Mouse (Mus musculus) hindbrain, embryonic 12.5 days (tissue): ENCODE data around the gene Dtymk. TPM values are rescaled to one million over a fixed set of nuclear protein-coding genes. Genes with fewer than 3 reads are reported as not detected.
"Not testable (repeated sequence)": the region's sequence is repeated elsewhere in the genome, so short reads cannot be mapped to it uniquely, and the experiment has no call there.

Source experiments
- ATAC-seq: fragments of 200-750 bp; cut with Nextera tagmentation; 2 replicates; pipeline ENCODE4 v1.8.0; 2017; ENCODE audit warnings: moderate TSS enrichment; ENCODE audit not compliant: low FRiP score
- H3K27ac ChIP-seq: fragments of 300-500 bp; sonication (generic); 2 replicates; pipeline ENCODE4 v1.5.1; 2016; ENCODE audit warnings: mild to moderate bottlenecking
- H3K27me3 ChIP-seq: fragments of 300-500 bp; sonication (generic); 2 replicates; pipeline ENCODE4 v1.6.1; 2016; ENCODE audit warnings: mild to moderate bottlenecking
- H3K36me3 ChIP-seq: fragments of 300-500 bp; sonication (generic); 2 replicates; pipeline ENCODE4 v1.6.1; 2016; ENCODE audit warnings: mild to moderate bottlenecking
- H3K4me1 ChIP-seq: fragments of 300-500 bp; sonication (generic); 2 replicates; pipeline ENCODE4 v1.6.1; 2016
- H3K4me2 ChIP-seq: fragments of 300-500 bp; sonication (generic); replicated peaks from 2 replicates; pipeline ENCODE4 v1.6.1; 2016; ENCODE audit warnings: mild to moderate bottlenecking
- H3K4me3 ChIP-seq: fragments of 300-500 bp; sonication (generic); 2 replicates; pipeline ENCODE4 v1.5.1; 2016; ENCODE audit warnings: mild to moderate bottlenecking
- H3K9ac ChIP-seq: fragments of 300-500 bp; sonication (generic); 2 replicates; pipeline ENCODE4 v1.6.1; 2016; ENCODE audit warnings: mild to moderate bottlenecking, moderate library complexity
- H3K9me3 ChIP-seq: fragments of 300-500 bp; sonication (generic); replicated peaks from 2 replicates; pipeline ENCODE4 v1.6.1; 2016; ENCODE audit warnings: mild to moderate bottlenecking
- WGBS: fragments of 180-500 bp; shearing (Covaris S2); methylation state at CpG from one replicate; pipeline ENCODE4 v1.1.7; 2016; 5-methylcytosine and 5-hydroxymethylcytosine counted together
- polyA plus RNA-seq: library from polyadenylated mRNA; unstranded; fragments of >200 nt; fragmentation: Nextera tagmentation; extraction: Ambion mirVana; gene quantifications from 2 replicates; pipeline ENCODE4 v1.2.1, GENCODE M21; 2016

Gene Dtymk
- polyA plus RNA-seq, 1 experiment from 2014 or later: 194 TPM

DNA sequence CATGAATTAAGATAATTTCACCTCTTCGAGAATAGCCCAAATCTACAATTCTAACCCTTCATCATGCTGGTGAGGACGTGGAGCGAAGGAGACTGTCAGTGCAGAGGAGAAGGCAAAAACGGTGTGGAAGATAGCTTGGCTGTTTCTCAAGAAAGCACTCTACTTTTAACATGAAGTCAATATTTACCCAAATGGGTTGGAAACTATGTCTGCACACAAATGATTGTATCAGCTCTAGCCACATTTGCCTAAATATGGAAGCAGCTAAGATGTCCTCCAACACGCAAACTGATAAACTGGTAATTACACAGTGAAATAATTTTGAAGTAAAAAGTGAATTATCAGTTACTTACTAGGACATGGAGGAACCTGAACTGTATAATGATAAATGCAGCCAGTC lies 1.0 kb upstream of the Dtymk start:
- no peak for ATAC-seq
- Histone ChIP-seq H3K4me1 (peaks cover 29% of the 10 kb centered on the region), H3K4me2 (peak overlapping the region; percentile 78), H3K9me3 (no peaks in the 10 kb centered on the region), H3K27me3 (no peaks in the 10 kb centered on the region), H3K4me3 (no peak overlapping the region), H3K9ac (peak overlapping the region; percentile 84; the same call in 1 of the 2 replicates), H3K36me3 (peaks cover 37% of the 10 kb centered on the region), H3K27ac (no peak overlapping the region)
- 90% methylated on average over 5 of the region's 5 CpGs for WGBS

DNA sequence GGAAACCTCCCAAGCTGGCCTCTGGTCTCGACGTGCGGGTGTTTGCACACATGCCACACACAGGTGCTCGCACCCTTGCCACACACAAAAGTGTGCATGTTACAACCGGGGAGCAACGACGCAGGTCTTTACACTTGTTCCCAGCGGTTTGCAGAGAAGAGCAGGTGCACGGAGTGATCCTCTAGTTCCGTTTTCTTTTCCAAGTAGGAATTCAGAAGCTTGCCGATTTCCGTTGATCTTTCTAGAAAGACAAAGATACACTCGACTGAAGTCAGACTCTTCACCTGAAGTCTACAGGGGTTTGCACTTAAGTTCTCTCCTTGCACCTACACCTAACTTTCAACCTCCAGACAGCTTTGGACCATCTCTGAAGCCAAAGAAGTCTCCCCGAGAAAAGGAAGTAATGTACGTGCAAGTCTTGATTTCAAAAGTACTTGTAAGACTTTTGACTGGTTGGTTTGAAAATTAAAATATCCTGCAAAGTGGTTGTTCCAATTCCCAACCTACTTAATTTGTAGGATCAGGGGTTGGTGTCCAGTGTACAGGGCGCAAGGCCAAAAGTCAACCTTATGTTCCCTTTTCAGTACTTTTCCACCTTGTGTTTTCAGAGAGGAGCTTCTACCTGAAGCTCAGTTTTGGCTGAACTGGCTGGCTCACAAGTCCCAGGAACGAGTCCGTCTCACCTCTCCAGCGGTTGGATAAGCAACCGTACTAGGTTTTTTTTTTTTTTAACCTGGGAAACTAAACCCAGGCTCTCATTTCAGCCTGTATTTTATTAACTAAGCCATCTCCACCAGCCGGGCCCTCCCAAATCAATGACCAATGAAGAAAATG lies 847 bp downstream of the Dtymk start:
- peak overlapping the region; percentile 78 for H3K9ac ChIP-seq
- H3K27ac ChIP-seq: peak overlapping the region; percentile 84; the same call in 1 of the 2 replicates
- H3K4me3 ChIP-seq: peak overlapping the region; percentile 81
- no peaks in the 10 kb centered on the region for H3K9me3 ChIP-seq
- ATAC-seq: no peak
- WGBS: 77% methylated on average over 21 of the region's 21 CpGs
- peak overlapping the region; percentile 72 for H3K4me2 ChIP-seq
- no peaks in the 10 kb centered on the region for H3K27me3 ChIP-seq
- peaks cover 25% of the 10 kb centered on the region for H3K36me3 ChIP-seq
- peaks cover 29% of the 10 kb centered on the region for H3K4me1 ChIP-seq

DNA sequence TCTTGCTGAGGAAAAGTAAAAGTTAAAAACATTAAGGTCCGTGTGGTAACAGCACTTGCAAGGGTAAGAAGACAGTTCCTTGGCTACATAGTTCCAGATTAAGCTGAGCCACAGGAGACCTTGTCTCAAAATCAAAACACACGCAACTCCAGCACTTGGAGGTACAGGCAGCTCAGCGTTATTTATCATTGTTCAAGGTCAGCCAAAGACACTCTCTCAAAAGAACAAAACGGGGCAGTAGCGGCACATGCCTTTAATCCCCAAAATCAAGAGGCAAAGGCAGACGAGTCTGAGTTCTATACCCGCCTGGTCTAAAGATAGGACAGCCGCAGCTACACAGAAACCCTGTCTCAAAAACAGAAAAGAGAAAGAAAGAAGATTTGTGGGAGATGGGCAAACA lies 5.8 kb downstream of the Dtymk start:
- WGBS: 92% methylated on average over 8 of the region's 8 CpGs
- Histone ChIP-seq H3K36me3 (peaks cover 69% of the 10 kb centered on the region), H3K4me2 (no peak overlapping the region), H3K27me3 (no peaks in the 10 kb centered on the region), H3K4me3 (no peak overlapping the region), H3K27ac (no peak overlapping the region), H3K9me3 (0 out of 2 replicates have a peak, but pooled peaks cover 6% of the 10 kb centered on the region), H3K9ac (no peak overlapping the region), H3K4me1 (peaks cover 2% of the 10 kb centered on the region)
- ATAC-seq: no peak

DNA sequence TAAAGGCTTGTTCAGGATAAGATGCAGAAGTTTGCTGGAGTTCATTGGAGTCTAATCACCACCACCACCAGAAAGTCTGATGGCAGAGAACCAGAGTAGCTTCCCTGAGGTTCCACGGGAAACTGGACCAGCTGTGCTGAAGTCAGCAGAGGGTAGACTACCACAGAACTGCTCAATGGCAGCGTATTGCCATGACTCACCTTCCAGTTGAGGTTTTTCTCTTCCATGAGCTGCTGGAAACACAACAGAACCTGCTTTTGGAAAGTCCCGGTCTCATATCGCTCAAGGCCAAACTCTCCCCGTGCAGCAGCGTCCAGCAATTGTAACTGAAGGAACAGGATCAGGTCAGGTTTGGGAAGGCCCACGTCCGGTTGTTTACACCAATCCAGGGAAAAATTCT lies 7.2 kb downstream of the Dtymk start:
- 96% methylated on average over 8 of the region's 8 CpGs for WGBS
- ATAC-seq: no peak
- Histone ChIP-seq H3K4me1 (no peaks in the 10 kb centered on the region), H3K9ac (no peak overlapping the region), H3K27ac (no peak overlapping the region), H3K36me3 (peaks cover 77% of the 10 kb centered on the region), H3K4me2 (no peak overlapping the region), H3K27me3 (no peaks in the 10 kb centered on the region), H3K4me3 (no peak overlapping the region), H3K9me3 (0 out of 2 replicates have a peak, but pooled peaks cover 7% of the 10 kb centered on the region)

DNA sequence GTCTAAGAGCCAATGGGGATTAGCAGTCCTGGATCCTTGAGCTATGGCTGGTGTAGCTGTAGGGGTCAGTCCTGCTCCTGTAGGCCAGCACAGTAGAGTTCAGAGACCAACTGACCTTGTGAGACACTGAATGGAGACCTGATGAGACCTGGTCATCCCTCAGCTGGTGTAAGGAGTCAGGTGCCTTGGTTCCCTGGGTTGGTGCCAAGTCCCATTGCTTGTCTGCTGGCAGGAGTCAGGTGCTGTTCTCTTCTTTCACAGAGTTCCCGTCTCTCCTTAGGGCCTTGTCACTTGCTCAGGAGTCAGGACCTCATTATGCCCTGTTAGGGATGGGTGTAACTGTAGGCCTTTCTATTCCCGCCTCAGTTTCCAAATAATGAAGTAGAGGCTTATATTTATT lies 14.8 kb downstream of the Dtymk start:
- WGBS: 89% methylated on average over 2 of the region's 2 CpGs
- Histone ChIP-seq H3K9me3 (0 out of 2 replicates have a peak, but pooled peaks cover 7% of the 10 kb centered on the region), H3K4me2 (no peak overlapping the region), H3K4me3 (no peak overlapping the region), H3K27me3 (no peaks in the 10 kb centered on the region), H3K36me3 (peaks cover 96% of the 10 kb centered on the region), H3K27ac (no peak overlapping the region), H3K9ac (no peak overlapping the region), H3K4me1 (no peaks in the 10 kb centered on the region)
- ATAC-seq: no peak

DNA sequence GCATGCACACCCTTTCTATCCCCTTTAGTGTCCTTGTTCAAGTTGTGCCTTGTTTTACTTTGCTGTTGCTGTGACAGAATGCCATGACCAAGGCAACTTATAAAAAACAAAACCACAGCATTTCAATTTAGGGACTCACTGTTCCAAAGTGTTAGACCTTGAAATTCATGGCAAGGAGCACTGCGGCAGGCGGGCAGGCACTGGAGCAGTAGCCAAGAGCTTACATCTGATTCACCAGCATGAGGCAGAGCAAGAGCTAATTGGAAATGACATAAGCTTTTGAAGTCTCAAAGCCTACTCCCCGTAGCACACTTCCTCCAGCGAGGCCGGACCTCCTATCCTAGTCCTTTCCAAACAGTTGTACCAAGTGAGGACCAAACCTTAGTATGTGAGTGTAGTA lies 25.0 kb downstream of the Dtymk start:
- Histone ChIP-seq H3K4me3 (no peak overlapping the region), H3K36me3 (peaks cover 75% of the 10 kb centered on the region)
- WGBS: 93% methylated on average over 5 of the region's 5 CpGs

DNA sequence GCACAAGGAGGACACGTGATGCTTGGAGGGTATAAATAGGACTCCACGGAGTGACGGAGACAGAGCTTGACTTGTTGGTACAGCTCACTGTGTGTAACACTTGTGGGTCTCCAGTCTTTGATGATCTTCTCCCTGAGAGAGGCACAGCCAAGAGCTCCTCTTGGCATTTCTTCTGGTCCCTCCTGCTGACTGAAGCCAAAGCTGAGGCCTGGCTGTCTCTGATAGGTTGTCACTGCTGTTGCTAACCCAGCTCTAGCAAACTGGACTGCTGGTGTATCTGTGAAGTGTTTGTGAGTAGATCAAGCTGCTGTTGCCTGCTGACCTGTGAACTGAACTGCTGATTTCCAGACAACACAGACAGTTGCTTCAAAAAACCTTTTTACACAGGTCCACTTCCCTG lies 31.8 kb downstream of the Dtymk start:
- Histone ChIP-seq H3K9me3 (no peaks in the 10 kb centered on the region), H3K4me1 (no peaks in the 10 kb centered on the region), H3K27me3 (no peaks in the 10 kb centered on the region), H3K9ac (no peak overlapping the region), H3K36me3 (peaks cover 44% of the 10 kb centered on the region), H3K4me2 (no peak overlapping the region), H3K4me3 (no peak overlapping the region), H3K27ac (no peak overlapping the region)
- no peak for ATAC-seq
- 95% methylated on average over 3 of the region's 3 CpGs for WGBS

More for the DNA sequence above, 25.0 kb downstream of the Dtymk start:
- Histone ChIP-seq H3K27ac (no peak overlapping the region), H3K9me3 (no peaks in the 10 kb centered on the region), H3K27me3 (no peaks in the 10 kb centered on the region), H3K9ac (no peak overlapping the region), H3K4me1 (no peaks in the 10 kb centered on the region), H3K4me2 (no peak overlapping the region)
- no peak for ATAC-seq

DNA sequence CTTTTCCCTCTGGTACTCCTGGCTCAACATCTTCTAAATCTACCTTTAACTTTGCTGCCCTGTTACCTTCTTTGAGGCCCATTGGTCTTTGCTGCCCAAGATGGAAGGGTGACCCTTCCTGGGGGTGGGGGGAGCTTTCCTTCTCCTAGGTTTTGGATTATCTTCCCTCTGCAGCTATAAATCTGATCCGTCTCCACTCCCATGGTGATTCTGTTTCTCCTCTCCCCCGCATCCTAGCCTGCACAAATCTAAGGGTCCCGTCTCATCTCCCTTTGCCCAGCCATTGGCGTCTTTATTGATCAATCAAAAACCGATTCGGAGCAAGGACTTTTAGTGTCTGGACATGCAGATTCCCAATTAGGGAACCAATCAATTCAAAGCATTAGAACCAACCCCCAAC lies 34.1 kb downstream of the Dtymk start:
- WGBS: 95% methylated on average over 6 of the region's 6 CpGs
- Histone ChIP-seq H3K4me2 (no peak overlapping the region), H3K4me1 (no peaks in the 10 kb centered on the region), H3K27me3 (no peaks in the 10 kb centered on the region), H3K27ac (no peak overlapping the region), H3K9ac (no peak overlapping the region), H3K9me3 (no peaks in the 10 kb centered on the region), H3K36me3 (peaks cover 26% of the 10 kb centered on the region), H3K4me3 (no peak overlapping the region)
- no peak for ATAC-seq

DNA sequence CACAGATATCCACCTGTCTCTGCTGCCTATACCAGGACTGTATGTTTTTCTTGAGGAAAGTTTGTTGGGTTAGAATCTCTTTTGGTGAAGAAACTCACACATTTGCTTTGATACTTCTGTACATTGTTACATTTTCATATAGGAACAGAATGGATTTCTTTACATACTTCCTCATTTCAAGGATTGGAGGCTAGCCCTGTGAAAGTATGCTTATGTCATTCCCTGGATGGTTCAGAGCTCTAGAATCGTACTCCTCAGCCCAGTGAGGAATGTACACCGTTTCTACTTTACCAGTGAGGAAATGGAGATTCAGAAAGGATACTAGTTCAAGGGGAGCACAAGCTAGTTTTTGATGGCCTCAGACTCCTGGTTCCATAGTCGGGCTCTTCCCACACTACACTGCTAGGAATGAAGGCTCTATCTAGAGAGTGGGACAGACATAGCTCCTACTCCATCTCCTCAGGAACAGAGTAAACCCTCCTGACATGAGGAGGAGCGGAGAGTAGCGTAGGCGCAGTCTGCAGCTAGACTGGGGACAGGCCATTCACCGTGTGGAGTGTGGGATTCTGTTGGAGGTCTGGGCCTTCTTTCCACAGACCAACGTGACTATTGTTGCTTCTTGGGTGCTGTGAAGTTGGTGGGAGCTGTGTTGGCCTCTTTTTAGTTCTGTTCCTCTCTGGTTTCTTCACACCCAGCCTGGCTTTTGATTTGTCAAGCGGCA lies 36.7 kb downstream of the Dtymk start:
- no peak for ATAC-seq
- WGBS: 93% methylated on average over 9 of the region's 9 CpGs
- Histone ChIP-seq H3K27ac (no peak overlapping the region), H3K4me3 (no peak overlapping the region), H3K4me2 (no peak overlapping the region), H3K27me3 (no peaks in the 10 kb centered on the region), H3K9ac (no peak overlapping the region), H3K9me3 (no peaks in the 10 kb centered on the region), H3K36me3 (peaks cover 17% of the 10 kb centered on the region), H3K4me1 (no peaks in the 10 kb centered on the region)

DNA sequence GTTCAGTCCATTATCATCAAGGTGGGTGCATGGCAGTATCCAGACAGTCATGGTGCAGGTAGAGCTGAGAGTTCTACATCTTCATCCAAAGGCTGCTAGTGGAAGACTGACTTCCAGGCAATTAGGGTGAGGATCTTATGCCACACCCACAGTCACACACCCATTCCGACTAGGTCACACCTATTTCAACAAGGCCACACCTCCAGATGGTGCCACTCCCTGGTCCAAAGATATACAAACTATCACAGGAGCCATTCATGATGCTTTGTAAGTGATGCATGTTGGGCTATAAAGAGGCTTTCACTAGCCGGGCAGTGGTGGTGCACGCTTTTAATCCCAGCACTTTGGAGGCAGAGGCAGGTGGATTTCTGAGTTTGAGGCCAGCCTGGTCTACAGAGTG lies 38.2 kb downstream of the Dtymk start:
- H3K27me3 ChIP-seq, ATAC-seq, H3K36me3 ChIP-seq, H3K4me1 ChIP-seq, H3K9me3 ChIP-seq, H3K9ac ChIP-seq, H3K4me2 ChIP-seq, H3K27ac ChIP-seq, H3K4me3 ChIP-seq: not testable (repeated sequence)
- 94% methylated on average over 3 of the region's 3 CpGs for WGBS

DNA sequence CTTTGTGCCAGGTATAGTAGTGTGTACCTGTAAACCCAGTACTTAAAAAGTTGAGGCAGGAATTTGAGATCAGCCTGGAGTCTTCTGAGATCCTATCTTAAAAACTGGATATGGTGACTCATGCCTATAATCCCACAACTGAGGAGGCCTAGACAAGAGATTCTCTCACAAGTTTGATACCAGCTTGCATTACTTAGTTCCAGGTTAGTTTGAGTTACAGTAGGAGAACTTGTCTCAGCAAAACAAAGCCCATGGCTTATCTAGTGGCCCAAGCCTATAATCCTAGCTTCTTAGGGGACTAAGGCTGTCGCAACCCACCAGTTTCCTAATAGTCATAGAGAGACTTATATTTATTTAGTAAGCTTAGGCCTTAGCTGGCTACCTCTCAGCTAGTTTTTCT lies 41.7 kb downstream of the Dtymk start:
- ATAC-seq: no peak
- no peak overlapping the region for H3K4me2 ChIP-seq
- no peak overlapping the region for H3K27ac ChIP-seq
- no peaks in the 10 kb centered on the region for H3K9me3 ChIP-seq
- H3K36me3 ChIP-seq: no peaks in the 10 kb centered on the region
- no peak overlapping the region for H3K4me3 ChIP-seq
- no peaks in the 10 kb centered on the region for H3K27me3 ChIP-seq
- peaks cover 20% of the 10 kb centered on the region for H3K4me1 ChIP-seq
- WGBS: 100% methylated on average over 1 of the region's 1 CpGs
- H3K9ac ChIP-seq: no peak overlapping the region

DNA sequence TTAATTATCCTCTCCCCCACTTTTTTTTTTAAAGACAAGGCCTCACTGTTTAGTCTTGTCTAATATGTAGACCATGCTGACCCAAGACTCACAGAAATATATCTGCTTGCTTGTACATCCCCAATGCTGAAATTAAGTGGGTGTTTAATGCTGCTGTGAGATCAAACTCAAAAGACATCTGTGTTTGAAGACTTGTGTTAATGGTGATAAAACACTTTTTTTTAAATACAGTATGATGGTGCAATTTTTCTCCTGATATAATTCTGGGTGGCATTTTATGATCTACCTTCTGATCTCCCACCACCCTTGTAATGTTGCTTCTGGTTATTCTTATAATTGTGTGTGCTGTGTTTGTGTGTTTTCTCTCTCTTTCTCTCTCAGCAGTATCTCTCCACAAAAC lies 45.6 kb downstream of the Dtymk start:
- no peak for ATAC-seq
- no peak overlapping the region for H3K9ac ChIP-seq

More for the DNA sequence above, 45.6 kb downstream of the Dtymk start:
- no peaks in the 10 kb centered on the region for H3K36me3 ChIP-seq
- 0 out of 2 replicates have a peak overlapping the region, but pooled peaks have one; percentile 97 for H3K4me3 ChIP-seq
- peaks cover 28% of the 10 kb centered on the region for H3K4me1 ChIP-seq
- no peak overlapping the region for H3K27ac ChIP-seq
- H3K27me3 ChIP-seq: no peaks in the 10 kb centered on the region
- H3K4me2 ChIP-seq: peak overlapping the region; percentile 76
- H3K9me3 ChIP-seq: no peaks in the 10 kb centered on the region
